Mouse (Mus musculus) cortical plate, adult 2 months (tissue): ENCODE results near the gene Kat5. TPM values are rescaled to one million over a fixed set of nuclear protein-coding genes. Genes with fewer than 3 reads are reported as not detected.

Experiments used
- H3K27ac ChIP-seq: fragments of 200-500 bp; 2 replicates; pipeline ENCODE4 v1.5.1; 2012; ENCODE audit warnings: low read length, control low read depth, inconsistent platforms; ENCODE audit not compliant: insufficient read depth
- H3K4me1 ChIP-seq: fragments of 200-500 bp; 2 replicates; pipeline ENCODE4 v1.6.1; 2011; ENCODE audit warnings: low read length; ENCODE audit not compliant: control insufficient read depth, insufficient read depth
- H3K4me3 ChIP-seq: fragments of 200-500 bp; 2 replicates; pipeline ENCODE4 v1.5.1; 2011; ENCODE audit warnings: mild to moderate bottlenecking, low read length, control low read depth; ENCODE audit not compliant: insufficient read depth
- CTCF ChIP-seq: fragments of 200-500 bp; IDR thresholded peaks from 2 replicates; pipeline ENCODE4 v1.5.1; 2011; ENCODE audit warnings: mild to moderate bottlenecking, control low read depth, low read length; ENCODE audit not compliant: insufficient read depth; ENCODE audit errors: extremely low read depth
- POLR2A ChIP-seq: fragments of 200-500 bp; IDR thresholded peaks from 2 replicates; pipeline ENCODE4 v1.6.1; 2011; ENCODE audit warnings: mild to moderate bottlenecking, low read length, control low read depth; ENCODE audit not compliant: insufficient read depth; ENCODE audit errors: extremely low read depth
- polyA plus RNA-seq: library from polyadenylated mRNA; depleted of rRNA; stranded (reverse); fragments of >200 nt; gene quantifications from 2 replicates; pipeline ENCODE4 v1.2.3, GENCODE M21; 2012

The Kat5 gene
- polyA plus RNA-seq, 1 experiment = 115 TPM

DNA sequence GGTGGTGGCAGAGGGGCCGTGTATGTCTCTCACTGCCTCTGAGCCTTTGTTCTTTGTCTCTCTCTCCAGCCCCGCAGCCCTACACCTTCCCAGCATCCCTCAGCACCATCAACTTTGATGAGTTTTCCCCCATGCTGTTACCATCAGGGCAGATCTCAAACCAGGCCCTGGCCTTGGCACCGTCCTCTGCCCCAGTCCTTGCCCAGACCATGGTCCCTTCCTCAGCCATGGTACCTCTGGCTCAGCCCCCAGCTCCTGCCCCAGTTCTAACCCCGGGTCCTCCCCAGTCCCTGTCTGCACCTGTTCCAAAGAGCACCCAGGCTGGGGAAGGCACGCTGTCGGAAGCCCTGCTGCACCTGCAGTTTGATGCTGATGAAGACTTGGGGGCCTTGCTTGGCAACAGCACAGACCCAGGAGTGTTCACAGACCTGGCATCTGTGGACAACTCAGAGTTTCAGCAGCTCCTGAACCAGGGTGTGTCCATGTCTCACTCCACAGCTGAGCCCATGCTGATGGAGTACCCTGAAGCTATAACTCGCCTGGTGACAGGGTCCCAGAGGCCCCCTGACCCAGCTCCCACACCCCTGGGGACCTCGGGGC lies 36.8 kb upstream of the Kat5 start:
- H3K27ac ChIP-seq = no peak overlapping the region
- no peaks in the 10 kb centered on the region for H3K4me1 ChIP-seq
- no peak for TF ChIP-seq POLR2A
- TF ChIP-seq CTCF = no peak
- H3K4me3 ChIP-seq = no peak overlapping the region

DNA sequence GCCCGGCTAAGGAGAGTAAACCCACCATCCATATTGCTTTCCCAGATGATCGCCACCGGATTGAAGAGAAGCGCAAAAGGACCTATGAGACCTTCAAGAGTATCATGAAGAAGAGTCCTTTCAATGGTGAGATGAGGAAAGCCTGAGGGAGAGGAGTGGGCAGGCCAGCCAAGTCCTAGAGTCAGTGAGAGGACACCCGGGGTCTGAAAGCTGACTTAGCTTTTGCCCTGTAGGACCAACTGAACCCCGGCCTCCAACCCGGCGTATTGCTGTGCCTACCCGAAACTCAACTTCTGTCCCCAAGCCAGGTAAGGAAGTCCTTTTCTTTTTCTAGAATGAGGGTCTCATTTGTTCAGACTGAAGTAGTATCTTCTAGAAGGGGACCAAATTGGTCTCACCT lies 35.2 kb upstream of the Kat5 start:
- H3K4me1 ChIP-seq = no peaks in the 10 kb centered on the region
- TF ChIP-seq CTCF = no peak
- no peak for TF ChIP-seq POLR2A
- no peak overlapping the region for H3K27ac ChIP-seq
- H3K4me3 ChIP-seq = no peak overlapping the region

DNA sequence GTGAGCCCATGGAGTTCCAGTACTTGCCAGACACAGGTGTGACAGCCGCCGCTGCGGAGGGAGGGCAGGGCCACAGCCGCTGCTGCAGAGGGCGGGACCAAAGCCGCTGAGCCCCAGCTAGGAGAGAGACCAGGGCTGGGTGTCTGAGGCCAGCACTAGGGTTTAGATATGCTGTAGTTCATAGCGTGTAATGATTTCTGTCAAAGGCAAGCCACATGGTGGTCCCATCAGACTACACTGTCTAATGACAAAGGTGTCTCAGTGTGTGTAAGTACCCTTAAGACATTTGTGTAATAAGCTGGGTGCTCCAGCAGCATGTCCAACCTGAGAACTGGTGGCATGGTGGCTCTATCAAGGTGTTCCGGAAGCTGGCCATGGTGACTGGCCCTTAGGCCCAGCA lies 31.6 kb upstream of the Kat5 start:
- H3K4me3 ChIP-seq = no peak overlapping the region
- H3K27ac ChIP-seq = no peak overlapping the region
- TF ChIP-seq POLR2A (no peak), CTCF (no peak)
- H3K4me1 ChIP-seq = peaks cover 5% of the 10 kb centered on the region; the same call in 1 of the 2 replicates

DNA sequence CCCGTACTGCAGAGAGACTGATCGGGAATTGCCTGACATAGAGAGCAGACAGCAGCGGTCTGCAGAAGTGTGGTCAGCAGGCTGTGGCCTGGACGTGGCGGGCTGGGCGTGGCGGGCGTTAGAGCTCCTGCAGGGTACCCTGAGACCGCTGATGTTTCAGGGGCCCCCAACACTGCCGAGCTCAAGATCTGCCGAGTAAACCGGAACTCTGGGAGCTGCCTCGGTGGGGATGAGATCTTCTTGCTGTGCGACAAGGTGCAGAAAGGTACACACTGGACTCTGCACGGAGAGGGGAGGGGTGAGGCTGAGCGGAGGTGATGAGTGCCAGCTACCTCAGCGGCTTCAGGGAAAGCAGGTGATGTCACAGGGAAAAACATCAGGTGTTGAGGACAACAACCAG lies 31.0 kb upstream of the Kat5 start:
- H3K27ac ChIP-seq = no peak overlapping the region
- TF ChIP-seq CTCF (no peak), POLR2A (peak; percentile 8; the same call in 1 of the 2 replicates)
- peaks cover 5% of the 10 kb centered on the region; the same call in 1 of the 2 replicates for H3K4me1 ChIP-seq
- no peak overlapping the region for H3K4me3 ChIP-seq

DNA sequence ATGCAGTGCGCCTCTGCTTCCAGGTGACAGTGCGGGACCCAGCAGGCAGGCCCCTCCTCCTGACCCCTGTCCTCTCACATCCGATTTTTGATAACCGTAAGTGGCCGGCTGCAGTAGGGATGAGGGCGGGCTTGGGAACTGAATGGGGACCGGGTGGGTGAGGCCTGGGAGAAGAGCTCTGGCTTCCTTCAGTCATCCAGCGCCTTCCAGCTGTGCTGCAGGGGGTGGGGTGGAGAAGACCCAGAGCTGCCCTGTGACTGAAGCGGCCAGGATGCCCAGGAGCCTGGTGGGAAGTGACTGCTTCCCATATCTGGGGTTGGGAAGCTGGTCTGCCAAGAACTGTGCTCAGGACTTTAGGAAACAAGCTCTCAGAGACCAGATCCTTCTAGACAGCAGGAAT lies 30.3 kb upstream of the Kat5 start:
- Histone ChIP-seq H3K27ac (no peak overlapping the region), H3K4me1 (peaks cover 5% of the 10 kb centered on the region; the same call in 1 of the 2 replicates), H3K4me3 (no peak overlapping the region)
- TF ChIP-seq POLR2A (no peak), CTCF (no peak)

DNA sequence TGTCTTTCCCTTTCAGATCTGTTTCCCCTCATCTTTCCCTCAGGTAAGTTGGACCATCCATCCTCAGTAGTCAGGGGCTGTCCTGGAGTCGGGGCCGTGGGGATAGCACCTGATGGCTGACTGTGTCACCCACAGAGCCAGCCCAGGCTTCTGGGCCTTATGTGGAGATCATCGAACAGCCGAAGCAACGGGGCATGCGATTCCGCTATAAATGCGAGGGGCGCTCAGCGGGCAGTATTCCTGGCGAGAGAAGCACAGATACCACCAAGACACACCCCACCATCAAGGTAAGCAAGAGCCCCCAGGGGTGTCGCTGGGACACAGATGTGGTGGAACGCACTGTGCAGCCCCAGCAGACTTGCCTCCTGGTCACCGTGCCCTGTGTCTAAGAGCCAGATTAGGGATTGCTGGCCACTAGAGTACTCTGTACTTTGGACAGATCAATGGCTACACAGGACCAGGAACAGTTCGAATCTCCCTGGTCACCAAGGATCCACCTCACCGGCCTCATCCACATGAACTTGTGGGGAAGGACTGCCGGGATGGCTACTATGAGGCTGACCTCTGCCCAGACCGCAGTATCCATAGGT lies 28.5 kb upstream of the Kat5 start:
- TF ChIP-seq CTCF (no peak), POLR2A (no peak)
- Histone ChIP-seq H3K4me3 (peak overlapping the region; percentile 98), H3K27ac (no peak overlapping the region), H3K4me1 (peaks cover 5% of the 10 kb centered on the region; the same call in 1 of the 2 replicates)

DNA sequence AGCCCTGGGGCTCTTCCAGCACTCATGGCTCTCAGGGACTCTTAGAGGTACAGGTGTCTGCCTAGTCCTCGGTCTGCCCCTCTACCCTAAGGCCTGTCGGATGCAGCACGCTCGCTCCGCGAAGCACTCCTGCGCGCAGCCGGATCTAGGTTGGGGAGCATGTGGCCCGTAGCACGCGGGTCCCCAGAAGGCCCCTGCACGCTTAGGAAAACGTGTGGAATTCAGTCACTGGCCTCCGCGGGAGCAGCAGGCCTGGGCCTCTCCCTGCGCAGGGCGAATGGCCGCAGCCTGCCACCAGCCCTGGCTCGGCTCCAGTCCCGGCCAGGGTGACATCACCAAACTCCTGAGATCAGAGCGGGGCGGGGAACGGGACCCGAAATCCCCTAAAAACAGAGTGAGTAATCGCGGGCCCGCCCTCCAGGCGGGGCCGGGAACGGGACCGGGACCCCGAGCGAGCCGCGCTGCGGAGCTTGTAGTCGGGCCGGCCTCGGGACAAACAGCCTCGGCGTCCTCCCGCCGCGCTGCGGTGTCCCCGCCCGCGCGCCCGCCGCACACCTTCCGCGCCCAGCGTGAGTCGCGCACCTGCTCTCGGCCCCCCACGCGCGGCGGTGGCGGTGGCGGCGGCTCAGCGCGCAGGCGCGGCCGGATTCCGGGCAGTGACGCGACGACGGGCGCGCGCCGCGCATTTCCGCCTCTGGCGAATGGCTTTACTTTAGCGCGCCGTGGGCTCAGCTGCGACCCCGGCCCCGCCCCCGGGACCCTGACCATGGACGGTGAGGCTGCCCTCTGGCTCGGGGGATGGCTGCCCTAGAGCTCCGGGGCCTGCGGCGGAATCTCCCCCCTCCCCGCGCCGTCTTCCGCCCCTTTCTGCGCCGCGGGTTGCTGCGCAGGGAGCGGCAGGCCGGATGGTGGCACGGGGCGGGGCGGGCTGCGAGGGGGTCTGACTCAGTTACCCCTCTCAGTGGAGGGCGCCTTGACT lies 27.3 kb upstream of the Kat5 start, which contains the start of gene Rela:
Rela (plus strand) TSS at position 415 of the 979 bp plus-strand sequence.
- TF ChIP-seq POLR2A (peak; percentile 41; the same call in 1 of the 2 replicates), CTCF (no peak)
- H3K4me1 ChIP-seq = peaks cover 5% of the 10 kb centered on the region; the same call in 1 of the 2 replicates
- H3K27ac ChIP-seq = peak within 1 kb of the TSS; percentile 94
- H3K4me3 ChIP-seq = peak within 1 kb of the TSS; percentile 98

DNA sequence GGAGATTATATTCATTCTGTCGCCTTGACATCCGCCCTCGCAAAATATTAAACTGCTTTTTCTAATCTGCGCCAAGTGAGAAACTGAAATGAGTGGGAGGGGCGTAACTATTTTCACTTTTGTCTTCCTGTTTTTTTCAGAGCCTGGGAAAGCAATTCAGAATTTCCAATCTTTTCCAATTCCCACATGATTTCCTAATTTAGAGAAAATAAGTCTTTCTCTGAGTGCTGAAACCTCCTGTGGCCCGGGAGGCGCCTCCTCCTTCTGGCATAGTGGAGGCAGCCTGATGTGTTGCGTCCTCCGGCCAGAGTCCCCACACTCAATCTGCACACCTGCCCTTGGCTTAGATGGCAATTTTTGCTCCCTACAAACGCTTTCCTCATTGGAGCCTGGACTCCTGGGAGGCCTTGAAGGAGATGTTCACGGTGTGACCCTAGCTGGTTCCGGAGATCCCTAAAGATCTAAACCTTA lies 26.6 kb upstream of the Kat5 start:
- TF ChIP-seq POLR2A = no peak
- TF ChIP-seq CTCF = no peak
- Histone ChIP-seq H3K4me1 (peaks cover 5% of the 10 kb centered on the region; the same call in 1 of the 2 replicates), H3K27ac (peak overlapping the region; percentile 94), H3K4me3 (peak overlapping the region; percentile 98)

DNA sequence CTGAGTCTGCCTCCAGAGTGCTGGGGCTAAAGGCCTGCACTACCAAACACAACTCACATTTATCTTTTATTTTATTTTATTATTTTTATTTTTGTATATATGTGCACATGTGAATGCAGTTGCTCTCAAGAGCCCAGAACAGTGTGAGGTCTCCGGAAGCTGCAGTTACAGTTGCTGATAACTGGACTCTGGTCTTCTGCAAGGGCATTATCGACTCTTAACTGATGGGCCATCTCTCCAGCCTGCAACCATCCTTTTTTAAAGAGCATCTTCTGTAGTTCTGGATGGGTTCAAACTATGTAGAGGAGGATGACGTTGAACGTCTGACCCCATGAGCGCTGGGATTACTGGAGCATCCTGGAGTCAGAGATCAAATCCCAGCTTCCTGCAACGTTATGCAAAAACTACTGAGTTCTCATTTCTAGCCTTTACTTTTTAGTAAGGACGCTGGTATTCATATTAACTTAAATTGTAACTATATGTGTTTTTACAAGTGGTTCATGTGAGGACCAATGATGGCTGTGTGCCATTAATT lies 26.1 kb upstream of the Kat5 start:
- no peak overlapping the region; the same call in 1 of the 2 replicates for H3K4me3 ChIP-seq
- peaks cover 5% of the 10 kb centered on the region; the same call in 1 of the 2 replicates for H3K4me1 ChIP-seq
- H3K27ac ChIP-seq = no peak overlapping the region
- TF ChIP-seq POLR2A (no peak), CTCF (no peak)
